Mouse (Mus musculus) midbrain, embryonic 15.5 days (tissue): Measurements from ENCODE around the gene Prrxl1. TPM values are rescaled to one million over a fixed set of nuclear protein-coding genes. Genes with fewer than 3 reads are reported as not detected.

Experiments
- ATAC-seq: fragments of 200-750 bp; cut with Nextera tagmentation; replicated peaks from 2 replicates; pipeline ENCODE4 v1.8.0; 2017; ENCODE audit warnings: moderate TSS enrichment
- H3K27ac ChIP-seq: fragments of 300-500 bp; sonication (generic); 2 replicates; pipeline ENCODE4 v1.5.1; 2015; ENCODE audit warnings: mild to moderate bottlenecking, inconsistent platforms
- H3K27me3 ChIP-seq: fragments of 300-500 bp; sonication (generic); replicated peaks from 2 replicates; pipeline ENCODE4 v1.6.1; 2015; ENCODE audit warnings: inconsistent platforms
- H3K36me3 ChIP-seq: fragments of 300-500 bp; sonication (generic); replicated peaks from 2 replicates; pipeline ENCODE4 v1.6.1; 2015; ENCODE audit warnings: inconsistent platforms
- H3K4me1 ChIP-seq: fragments of 300-500 bp; sonication (generic); 2 replicates; pipeline ENCODE4 v1.6.1; 2015; ENCODE audit warnings: inconsistent platforms
- H3K4me2 ChIP-seq: fragments of 300-500 bp; sonication (generic); 2 replicates; pipeline ENCODE4 v1.6.1; 2015; ENCODE audit warnings: inconsistent platforms, mild to moderate bottlenecking, moderate library complexity
- H3K4me3 ChIP-seq: fragments of 300-500 bp; sonication (generic); 2 replicates; pipeline ENCODE4 v1.5.1; 2015; ENCODE audit warnings: mild to moderate bottlenecking, inconsistent platforms
- H3K9ac ChIP-seq: fragments of 300-500 bp; sonication (generic); 2 replicates; pipeline ENCODE4 v1.6.1; 2015; ENCODE audit warnings: mild to moderate bottlenecking, inconsistent platforms
- H3K9me3 ChIP-seq: fragments of 300-500 bp; sonication (generic); 2 replicates; pipeline ENCODE4 v1.6.1; 2016; ENCODE audit warnings: inconsistent platforms
- WGBS: fragments of 180-500 bp; shearing (Covaris S2); methylation state at CpG from one replicate; pipeline ENCODE4 v1.1.7; 2015; ENCODE audit warnings: mixed read lengths; 5-methylcytosine and 5-hydroxymethylcytosine counted together
- polyA plus RNA-seq: library from polyadenylated mRNA; unstranded; fragments of >200 nt; fragmentation: Nextera tagmentation; extraction: Ambion mirVana; gene quantifications from 2 replicates; pipeline ENCODE4 v1.2.1, GENCODE M21; 2015

Prrxl1 gene
- polyA plus RNA-seq, 1 experiment from 2014 or later: 2.0 TPM

DNA sequence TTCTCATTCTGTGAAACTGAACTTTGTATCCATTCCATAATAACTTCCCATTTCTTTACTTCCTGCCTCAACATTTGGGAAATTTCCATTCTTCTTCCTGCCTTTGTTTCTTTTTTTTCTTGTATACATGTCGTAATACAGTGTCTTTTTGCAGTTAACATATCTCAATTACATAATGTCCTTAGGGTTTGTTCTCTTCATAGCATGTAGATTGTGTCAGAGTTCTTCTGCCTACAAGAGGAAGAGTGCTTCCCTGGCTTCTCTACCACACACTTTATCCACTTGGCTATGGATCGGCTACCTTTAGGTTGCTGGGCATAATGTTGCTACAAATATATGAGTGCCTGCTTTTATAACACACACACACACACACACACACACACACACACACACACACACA lies 96.7 kb downstream of the Prrxl1 start:
- Histone ChIP-seq H3K4me2 (no peak overlapping the region), H3K4me3 (no peak overlapping the region), H3K4me1 (no peaks in the 10 kb centered on the region), H3K9ac (no peak overlapping the region), H3K9me3 (no peaks in the 10 kb centered on the region), H3K27me3 (no peaks in the 10 kb centered on the region), H3K27ac (no peak overlapping the region), H3K36me3 (no peaks in the 10 kb centered on the region)
- no peak for ATAC-seq
- WGBS: 88% methylated on average over 2 of the region's 2 CpGs

- Histone ChIP-seq H3K4me3 (no peak overlapping the region), H3K4me2 (no peak overlapping the region), H3K9me3 (no peaks in the 10 kb centered on the region), H3K27me3 (no peaks in the 10 kb centered on the region), H3K9ac (no peak overlapping the region), H3K36me3 (no peaks in the 10 kb centered on the region), H3K27ac (no peak overlapping the region), H3K4me1 (no peaks in the 10 kb centered on the region)
- 83% methylated on average over 2 of the region's 2 CpGs for WGBS
- ATAC-seq: no peak
These were observed 97.1 kb downstream of the Prrxl1 start for GRCm38 (mm10) chr14:32696344-32696743.

GRCm38 (mm10) chr14:32697774-32698173 lies 98.6 kb downstream of the Prrxl1 start:
- Histone ChIP-seq H3K27ac (no peak overlapping the region), H3K27me3 (no peaks in the 10 kb centered on the region), H3K36me3 (no peaks in the 10 kb centered on the region), H3K4me2 (no peak overlapping the region), H3K4me1 (no peaks in the 10 kb centered on the region), H3K9me3 (no peaks in the 10 kb centered on the region), H3K4me3 (no peak overlapping the region), H3K9ac (no peak overlapping the region)
- ATAC-seq: no peak
- 86% methylated on average over 8 of the region's 8 CpGs for WGBS

DNA sequence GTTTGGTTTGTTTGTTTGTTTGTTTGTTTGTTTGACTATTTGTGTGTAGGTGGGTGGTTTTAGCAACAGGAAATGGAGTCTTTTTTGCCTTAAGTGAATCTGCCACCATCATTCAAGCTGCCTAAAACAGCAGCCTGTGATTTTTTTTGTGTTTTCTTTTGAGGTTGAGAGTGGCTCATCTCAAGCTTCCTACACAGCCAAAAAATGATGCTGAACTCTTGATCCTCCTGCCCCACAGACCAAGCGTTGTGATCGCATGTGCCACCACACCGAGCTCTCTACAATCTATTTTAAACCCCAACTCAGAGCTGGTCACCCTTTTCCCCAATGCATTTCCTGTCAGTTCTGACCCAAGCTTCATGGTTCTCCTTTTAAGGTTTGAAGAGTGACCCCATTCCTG lies 99.3 kb downstream of the Prrxl1 start:
- ATAC-seq: no peak
- WGBS: 90% methylated on average over 3 of the region's 3 CpGs
- Histone ChIP-seq H3K27me3 (no peaks in the 10 kb centered on the region), H3K4me1 (no peaks in the 10 kb centered on the region), H3K4me2 (no peak overlapping the region), H3K9ac (no peak overlapping the region), H3K4me3 (no peak overlapping the region), H3K9me3 (no peaks in the 10 kb centered on the region), H3K27ac (no peak overlapping the region), H3K36me3 (no peaks in the 10 kb centered on the region)

Other genes starting within 250 kb of the Prrxl1 start
- 0.34 and 1.0 TPM in 2 replicates for gene 1700024G13Rik, start 211.0 kb upstream of the Prrxl1 start, polyA plus RNA-seq
- 2.5 and 2.8 TPM in 2 replicates for gene Slc18a3, start 134.6 kb upstream of the Prrxl1 start, polyA plus RNA-seq
- 0.22 and 0.68 TPM in 2 replicates for gene Chat, start 133.4 kb upstream of the Prrxl1 start, polyA plus RNA-seq
- gene Ercc6, start 85.9 kb upstream of the Prrxl1 start, polyA plus RNA-seq: 29.8 and 33.3 TPM in 2 replicates
- 0.03 TPM in 1 of 2 replicates, not detected in the other for gene 3425401B19Rik, start 85.9 kb downstream of the Prrxl1 start, polyA plus RNA-seq
- gene Tmem273, start 186.6 kb downstream of the Prrxl1 start, polyA plus RNA-seq: 0.19 and 0.27 TPM in 2 replicates
- gene Fam170b, start 234.6 kb downstream of the Prrxl1 start, polyA plus RNA-seq: not detected in 2 replicates